ENCODE assay signal across 16 mouse cellular contexts in the genomic region with DNA sequence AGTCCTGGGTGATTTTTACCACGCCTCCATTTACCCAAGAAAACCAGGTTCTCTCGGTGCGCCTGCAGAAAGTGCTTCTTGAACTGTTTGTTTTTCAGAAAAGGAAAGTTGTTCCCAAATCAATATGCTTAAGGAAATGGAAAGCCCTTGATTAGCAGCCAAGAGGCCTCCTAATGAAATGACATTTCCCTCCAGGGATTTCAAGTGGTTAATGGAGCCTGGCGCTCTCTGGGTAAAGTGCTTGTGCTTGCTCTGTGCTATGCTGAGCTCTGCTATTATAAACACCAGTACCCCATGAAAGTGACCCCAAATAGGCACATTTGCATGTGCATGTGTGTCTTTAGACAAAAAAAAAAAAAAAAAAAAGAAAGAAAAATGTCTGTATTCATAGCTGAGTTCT.
DNase-seq lines count a peak whose midpoint lies in the region; ATAC-seq lines count a peak whose summit lies in the region.
"Had no signal": no experiment of that assay in that cellular context is flagged by ENCODE, and none has a peak within 500 bp of the region (broad histone marks: within the 10 kb centered on the region; RNA-seq: fewer than 3 reads in every experiment).

No protein-coding gene starts in this region.

- H3K4me1 ChIP-seq in forebrain, embryonic 13.5 days: no peaks in the 10 kb centered on the region
- H3K4me1 ChIP-seq in forebrain, embryonic 10.5 days: no peaks in the 10 kb centered on the region
- H3K4me1 ChIP-seq in kidney, embryonic 14.5 days (ENCODE audit: control insufficient read depth, insufficient read depth, low read length): no peaks in the 10 kb centered on the region
- H3K4me1 ChIP-seq in midbrain, embryonic 14.5 days (ENCODE audit: control insufficient read depth, insufficient read depth, low read length): no peaks in the 10 kb centered on the region
- no peaks in the 10 kb centered on the region for H3K4me1 ChIP-seq in midbrain, embryonic 10.5 days
- H3K4me1 ChIP-seq: embryonic facial prominence, embryonic 15.5 days; liver, embryonic 15.5 days; megakaryocyte, embryonic 14.5 days had no signal

- H3K36me3 ChIP-seq in forebrain, embryonic 13.5 days (ENCODE audit: poor library complexity, severe bottlenecking): no peaks in the 10 kb centered on the region
- no peaks in the 10 kb centered on the region for H3K36me3 ChIP-seq in forebrain, embryonic 10.5 days (replicated peaks)
- H3K36me3 ChIP-seq in kidney, embryonic 14.5 days (ENCODE audit: control insufficient read depth, insufficient read depth, low read length): no peaks in the 10 kb centered on the region
- H3K36me3 ChIP-seq in midbrain, embryonic 14.5 days (ENCODE audit: control insufficient read depth, insufficient read depth, low read length): no peaks in the 10 kb centered on the region
- no peaks in the 10 kb centered on the region for H3K36me3 ChIP-seq in midbrain, embryonic 10.5 days
- H3K36me3 ChIP-seq: embryonic facial prominence, embryonic 15.5 days; liver, embryonic 15.5 days had no signal

- ATAC-seq in forebrain, embryonic 13.5 days: peak; percentile 53; the same call in 1 of the 2 replicates
- no peak for ATAC-seq in kidney, embryonic 14.5 days (ENCODE audit: low FRiP score, low TSS enrichment)
- no peak for ATAC-seq in midbrain, embryonic 14.5 days (ENCODE audit: low FRiP score, low TSS enrichment)

- 59% methylated on average over 4 of the region's 4 CpGs for WGBS in forebrain, embryonic 13.5 days
- 91% methylated on average over 4 of the region's 4 CpGs for WGBS in forebrain, embryonic 10.5 days
- WGBS in kidney, embryonic 14.5 days: 60% methylated on average over 4 of the region's 4 CpGs
- 83% methylated on average over 4 of the region's 4 CpGs for WGBS in midbrain, embryonic 14.5 days
- 86% methylated on average over 4 of the region's 4 CpGs for WGBS in midbrain, embryonic 10.5 days

- H3K4me3 ChIP-seq in forebrain, embryonic 13.5 days: no peak overlapping the region
- no peak overlapping the region for H3K4me3 ChIP-seq in forebrain, embryonic 10.5 days
- no peak overlapping the region for H3K4me3 ChIP-seq in kidney, embryonic 14.5 days (ENCODE audit: low read length)
- H3K4me3 ChIP-seq in midbrain, embryonic 14.5 days (replicated peaks; ENCODE audit: low read depth, low read length): no peak overlapping the region
- no peak overlapping the region for H3K4me3 ChIP-seq in midbrain, embryonic 10.5 days
- H3K4me3 ChIP-seq: embryonic facial prominence, embryonic 15.5 days; liver, embryonic 15.5 days; megakaryocyte, embryonic 14.5 days had no signal

- DNase-seq in forebrain, embryonic 10.5 days (ENCODE audit: extremely low spot score, low spot score): no peak
- peak; percentile 65 for DNase-seq in kidney, adult 11 months
- peak; percentile 20 for DNase-seq in midbrain, embryonic 14.5 days
- DNase-seq in midbrain, embryonic 10.5 days (ENCODE audit: low spot score): no peak
- DNase-seq in right cerebral cortex, postnatal 4 days: no peak
- no peak for DNase-seq in ovary, postnatal 36 days (ENCODE audit: low spot score)
- DNase-seq: cerebellum, adult 9-11 months; heart, adult 11 months; right cerebral cortex, postnatal 25 days; thymus, postnatal 14 days had no signal

- H3K9ac ChIP-seq in forebrain, embryonic 13.5 days: no peak overlapping the region
- H3K9ac ChIP-seq in kidney, embryonic 14.5 days (ENCODE audit: low read depth, low read length): no peak overlapping the region
- no peak overlapping the region for H3K9ac ChIP-seq in midbrain, embryonic 14.5 days (replicated peaks; ENCODE audit: low read length)
- H3K9ac ChIP-seq: embryonic facial prominence, embryonic 15.5 days; liver, embryonic 15.5 days had no signal

- H3K4me2 ChIP-seq in forebrain, embryonic 13.5 days: no peak overlapping the region
- H3K4me2 ChIP-seq in kidney, embryonic 14.5 days (replicated peaks; ENCODE audit: low read depth, low read length): no peak overlapping the region
- no peak overlapping the region for H3K4me2 ChIP-seq in midbrain, embryonic 14.5 days (ENCODE audit: low read length)
- H3K4me2 ChIP-seq: embryonic facial prominence, embryonic 15.5 days; liver, embryonic 15.5 days had no signal

- no peaks in the 10 kb centered on the region for H3K9me3 ChIP-seq in forebrain, embryonic 13.5 days (replicated peaks)
- H3K9me3 ChIP-seq in forebrain, embryonic 10.5 days: no peaks in the 10 kb centered on the region
- no peaks in the 10 kb centered on the region for H3K9me3 ChIP-seq in kidney, embryonic 14.5 days (ENCODE audit: control insufficient read depth, low read length)
- H3K9me3 ChIP-seq in midbrain, embryonic 14.5 days (ENCODE audit: control insufficient read depth, low read length): no peaks in the 10 kb centered on the region
- no peaks in the 10 kb centered on the region for H3K9me3 ChIP-seq in midbrain, embryonic 10.5 days (replicated peaks)
- H3K9me3 ChIP-seq: embryonic facial prominence, embryonic 15.5 days; liver, embryonic 15.5 days had no signal

- H3K27ac ChIP-seq in forebrain, embryonic 13.5 days: no peak overlapping the region
- H3K27ac ChIP-seq in forebrain, embryonic 10.5 days: no peak overlapping the region
- H3K27ac ChIP-seq in kidney, embryonic 14.5 days (ENCODE audit: low read depth, low read length): no peak overlapping the region; the same call in 1 of the 2 replicates
- no peak overlapping the region for H3K27ac ChIP-seq in midbrain, embryonic 14.5 days (replicated peaks; ENCODE audit: low read depth, low read length)
- no peak overlapping the region for H3K27ac ChIP-seq in midbrain, embryonic 10.5 days (replicated peaks)
- H3K27ac ChIP-seq: embryonic facial prominence, embryonic 15.5 days; kidney, postnatal 0 days; liver, embryonic 15.5 days had no signal

- H3K27me3 ChIP-seq in forebrain, embryonic 13.5 days: no peaks in the 10 kb centered on the region
- H3K27me3 ChIP-seq in forebrain, embryonic 10.5 days (ENCODE audit: poor library complexity, severe bottlenecking): no peaks in the 10 kb centered on the region
- H3K27me3 ChIP-seq in kidney, embryonic 14.5 days (ENCODE audit: control insufficient read depth, insufficient read depth, low read length): no peaks in the 10 kb centered on the region
- H3K27me3 ChIP-seq in midbrain, embryonic 14.5 days (ENCODE audit: control insufficient read depth, insufficient read depth, low read length): no peaks in the 10 kb centered on the region
- no peaks in the 10 kb centered on the region for H3K27me3 ChIP-seq in midbrain, embryonic 10.5 days (ENCODE audit: low read depth, poor library complexity, severe bottlenecking)
- H3K27me3 ChIP-seq: embryonic facial prominence, embryonic 15.5 days; liver, embryonic 15.5 days; megakaryocyte, embryonic 14.5 days had no signal

Comparison
In these comparisons a context has a peak if more than half of its experiments do, and no peak if none do; other contexts are left out.
1. DNase-seq: peak in kidney, adult 11 months (single experiment) and midbrain, embryonic 14.5 days (single experiment); none in forebrain, embryonic 10.5 days (single experiment), midbrain, embryonic 10.5 days (single experiment), right cerebral cortex, postnatal 4 days (single experiment) and ovary, postnatal 36 days (single experiment).